In the genomic region with DNA sequence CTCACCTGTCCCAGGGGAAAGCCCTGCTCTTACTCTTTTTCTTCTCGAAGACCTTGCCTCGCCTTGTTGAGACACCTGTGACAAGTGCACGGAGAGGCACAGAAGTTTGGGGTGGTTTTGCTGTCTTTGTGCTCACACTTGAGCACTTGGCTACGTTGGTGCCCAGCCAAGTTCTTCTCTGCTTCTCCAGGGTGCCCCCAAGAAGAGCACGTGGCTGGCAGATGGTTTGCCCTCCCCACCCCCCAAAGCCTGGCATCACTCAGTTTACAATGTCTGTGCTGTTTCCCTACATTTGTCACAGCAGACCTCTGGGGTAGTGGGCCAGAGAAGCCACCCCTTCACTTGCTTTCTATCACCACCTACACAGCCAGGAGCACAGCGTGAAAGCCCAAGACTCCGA, we compare ENCODE assay signal across 8 mouse cellular contexts. TPM values are rescaled to one million over a fixed set of nuclear protein-coding genes. Genes with fewer than 3 reads are reported as not detected.
DNase-seq lines count a peak whose midpoint lies in the region; ATAC-seq lines count a peak whose summit lies in the region.

No protein-coding gene starts in this region.

- H3K9ac ChIP-seq in lung, embryonic 16.5 days (ENCODE audit: low read length), result no peak overlapping the region
- H3K9ac ChIP-seq in hindbrain, embryonic 16.5 days (ENCODE audit: low read depth, low read length), result no peak overlapping the region
- H3K9ac ChIP-seq in neural tube, embryonic 15.5 days (replicated peaks), result no peak overlapping the region

- peak overlapping the region; percentile 58; the same call in 1 of the 2 replicates for H3K27ac ChIP-seq in lung, embryonic 16.5 days (ENCODE audit: low read length)
- H3K27ac ChIP-seq in hindbrain, embryonic 16.5 days (ENCODE audit: low read depth, low read length), result no peak overlapping the region
- H3K27ac ChIP-seq in neural tube, embryonic 15.5 days (replicated peaks), result no peak overlapping the region

- no peaks in the 10 kb centered on the region for H3K36me3 ChIP-seq in lung, embryonic 16.5 days (ENCODE audit: control insufficient read depth, insufficient read depth, low read length)
- no peaks in the 10 kb centered on the region for H3K36me3 ChIP-seq in hindbrain, embryonic 16.5 days (ENCODE audit: control insufficient read depth, insufficient read depth, low read length)
- H3K36me3 ChIP-seq in neural tube, embryonic 15.5 days, result no peaks in the 10 kb centered on the region

- peak; percentile 20 to 30 for DNase-seq in adrenal gland, adult (ENCODE audit: inconsistent age in 2 of 2, low spot score in 1 of 2)
- no peak for DNase-seq in adrenal gland, adult 2 months
- DNase-seq in lung, postnatal 4 days, result no peak
- DNase-seq in embryo, embryonic 10 days (ENCODE audit: low spot score), result no peak
- DNase-seq in embryo, embryonic 10.5 days (ENCODE audit: low spot score), result no peak

- H3K4me3 ChIP-seq in lung, embryonic 16.5 days (ENCODE audit: low read length), result peak overlapping the region; percentile 73
- peak overlapping the region; percentile 64 for H3K4me3 ChIP-seq in hindbrain, embryonic 16.5 days (ENCODE audit: low read length)
- peak overlapping the region; percentile 75 for H3K4me3 ChIP-seq in neural tube, embryonic 15.5 days (replicated peaks)

- peak overlapping the region; percentile 98 for H3K4me2 ChIP-seq in lung, embryonic 16.5 days (ENCODE audit: low read depth, low read length)
- peak overlapping the region; percentile 99 for H3K4me2 ChIP-seq in hindbrain, embryonic 16.5 days (ENCODE audit: low read length)
- peak overlapping the region; percentile 99 for H3K4me2 ChIP-seq in neural tube, embryonic 15.5 days

- 60% methylated on average over 7 of the region's 7 CpGs for WGBS in lung, embryonic 16.5 days
- WGBS in hindbrain, embryonic 16.5 days, result 71% methylated on average over 7 of the region's 7 CpGs
- 74% methylated on average over 7 of the region's 7 CpGs for WGBS in neural tube, embryonic 15.5 days

- H3K27me3 ChIP-seq in lung, embryonic 16.5 days (ENCODE audit: control insufficient read depth, insufficient read depth, low read depth, low read length), result no peaks in the 10 kb centered on the region
- H3K27me3 ChIP-seq in hindbrain, embryonic 16.5 days (replicated peaks; ENCODE audit: control insufficient read depth, insufficient read depth, low read length), result 0 out of 2 replicates have a peak, but pooled peaks cover 3% of the 10 kb centered on the region
- peaks cover 8% of the 10 kb centered on the region for H3K27me3 ChIP-seq in neural tube, embryonic 15.5 days (replicated peaks)

- H3K4me1 ChIP-seq in lung, embryonic 16.5 days (replicated peaks; ENCODE audit: control insufficient read depth, insufficient read depth, low read length), result peaks cover 13% of the 10 kb centered on the region
- peaks cover 15% of the 10 kb centered on the region for H3K4me1 ChIP-seq in hindbrain, embryonic 16.5 days (ENCODE audit: control insufficient read depth, insufficient read depth, low read depth, low read length)
- peaks cover 23% of the 10 kb centered on the region for H3K4me1 ChIP-seq in neural tube, embryonic 15.5 days

- H3K9me3 ChIP-seq in lung, embryonic 16.5 days (ENCODE audit: control insufficient read depth, low read length), result no peaks in the 10 kb centered on the region
- H3K9me3 ChIP-seq in hindbrain, embryonic 16.5 days (ENCODE audit: control insufficient read depth, low read length), result no peaks in the 10 kb centered on the region
- no peaks in the 10 kb centered on the region for H3K9me3 ChIP-seq in neural tube, embryonic 15.5 days (replicated peaks)

- no peak for ATAC-seq in lung, embryonic 16.5 days (ENCODE audit: low read depth)
- no peak for ATAC-seq in hindbrain, embryonic 16.5 days
- ATAC-seq in neural tube, embryonic 15.5 days (ENCODE audit: low FRiP score), result no peak

RNA-seq across cellular contexts. Expression of gene Adamts17, which starts 1.6 kb away (rescaled TPM):
- total RNA-seq in adrenal gland, adult 2 months (2021), result 1 to 10 TPM; 2.2 to 4.3 TPM
- 4.6 and 6.3 TPM in 2 replicates for polyA plus RNA-seq in adrenal gland, adult 2 months (2012; rRNA removed)
- 15.4 and 15.9 TPM in 2 replicates for polyA plus RNA-seq in lung, embryonic 16.5 days (2015; fragmentation: Nextera tagmentation; extraction: Ambion mirVana)
- polyA plus RNA-seq in hindbrain, embryonic 16.5 days (2015; fragmentation: Nextera tagmentation; extraction: Ambion mirVana), result 3.3 and 3.8 TPM in 2 replicates
- 5.9 and 7.1 TPM in 2 replicates for polyA plus RNA-seq in neural tube, embryonic 15.5 days (2015; fragmentation: Nextera tagmentation; extraction: Ambion mirVana)

Comparison
In these comparisons a context has a peak if more than half of its experiments do, and no peak if none do; other contexts are left out.
1. DNase-seq: peak in adrenal gland, adult (2 of 2); none in adrenal gland, adult 2 months (single experiment), lung, postnatal 4 days (0 of 2), embryo, embryonic 10 days (single experiment) and embryo, embryonic 10.5 days (single experiment).
2. Peak in every context shown above with its lines, with median percentiles within 50 percentile points of each other: H3K4me2 ChIP-seq and H3K4me3 ChIP-seq.